Mouse (Mus musculus) thymus, adult 2 months (tissue): ENCODE data around the gene Gpi1. TPM values are rescaled to one million over a fixed set of nuclear protein-coding genes. Genes with fewer than 3 reads are reported as not detected.

Experiments used
- DNase-seq: peaks from one replicate; pipeline ENCODE4 v3.0.0; 2021
- H3K27ac ChIP-seq: fragments of 200-500 bp; 2 replicates; pipeline ENCODE4 v1.5.1; 2012; ENCODE audit warnings: low read length, control low read depth; ENCODE audit not compliant: control insufficient read depth, insufficient read depth
- H3K27me3 ChIP-seq: fragments of 200-500 bp; 2 replicates; pipeline ENCODE4 v1.6.1; 2012; ENCODE audit warnings: mild to moderate bottlenecking, low read length, moderate library complexity, mixed read lengths; ENCODE audit not compliant: control insufficient read depth, insufficient read depth
- H3K36me3 ChIP-seq: fragments of 200-500 bp; 2 replicates; pipeline ENCODE4 v1.6.1; 2012; ENCODE audit warnings: mild to moderate bottlenecking, low read length, moderate library complexity; ENCODE audit not compliant: control insufficient read depth, insufficient read depth
- H3K4me1 ChIP-seq: fragments of 200-500 bp; replicated peaks from 2 replicates; pipeline ENCODE4 v1.6.1; 2012; ENCODE audit warnings: low read length; ENCODE audit not compliant: control insufficient read depth, insufficient read depth
- H3K4me3 ChIP-seq: fragments of 200-500 bp; 2 replicates; pipeline ENCODE4 v1.5.1; 2012; ENCODE audit warnings: mild to moderate bottlenecking, low read length, control low read depth, moderate library complexity; ENCODE audit not compliant: control insufficient read depth, insufficient read depth
- CTCF ChIP-seq: fragments of 200-500 bp; IDR thresholded peaks from 2 replicates; pipeline ENCODE4 v1.5.1; 2012; ENCODE audit warnings: mild to moderate bottlenecking, control low read depth, low read length, moderate library complexity, borderline replicate concordance; ENCODE audit not compliant: control insufficient read depth, poor library complexity, insufficient read depth; ENCODE audit errors: extremely low read depth
- POLR2A ChIP-seq: fragments of 200-500 bp; IDR thresholded peaks from 2 replicates; pipeline ENCODE4 v1.6.1; 2012; ENCODE audit warnings: mild to moderate bottlenecking, low read length, control low read depth, moderate library complexity; ENCODE audit not compliant: control insufficient read depth, poor library complexity, insufficient read depth; ENCODE audit errors: extremely low read depth
- WGBS: fragments of 180-500 bp; shearing (Covaris S2); methylation state at CpG from one replicate; pipeline ENCODE4 v1.1.7; 2018; 5-methylcytosine and 5-hydroxymethylcytosine counted together
- polyA plus RNA-seq: library from polyadenylated mRNA; depleted of rRNA; stranded (reverse); fragments of >200 nt; gene quantifications from 2 replicates; pipeline ENCODE4 v1.2.3, GENCODE M21; 2012; rRNA removed

The Gpi1 gene
- polyA plus RNA-seq: 265 and 304 TPM in 2 replicates

GRCm38 (mm10) chr7:34230116-34230515 is at the start of gene Gpi1:
Gene Gpi1, minus strand, starts transcription at chr7:34230336.
- Histone ChIP-seq H3K27me3 (no peaks in the 10 kb centered on the region), H3K4me1 (peaks cover 26% of the 10 kb centered on the region), H3K36me3 (peaks cover 12% of the 10 kb centered on the region), H3K27ac (no peak within 1 kb of the TSS), H3K4me3 (peak within 1 kb of the TSS; percentile 68)
- TF ChIP-seq CTCF (0 out of 2 replicates have a peak, but pooled peaks have one; percentile 29), POLR2A (peak; percentile 73)
- peak; percentile 83 for DNase-seq
- whole genome bisulfite sequencing: 2% methylated on average over 39 of the region's 39 CpGs

DNA sequence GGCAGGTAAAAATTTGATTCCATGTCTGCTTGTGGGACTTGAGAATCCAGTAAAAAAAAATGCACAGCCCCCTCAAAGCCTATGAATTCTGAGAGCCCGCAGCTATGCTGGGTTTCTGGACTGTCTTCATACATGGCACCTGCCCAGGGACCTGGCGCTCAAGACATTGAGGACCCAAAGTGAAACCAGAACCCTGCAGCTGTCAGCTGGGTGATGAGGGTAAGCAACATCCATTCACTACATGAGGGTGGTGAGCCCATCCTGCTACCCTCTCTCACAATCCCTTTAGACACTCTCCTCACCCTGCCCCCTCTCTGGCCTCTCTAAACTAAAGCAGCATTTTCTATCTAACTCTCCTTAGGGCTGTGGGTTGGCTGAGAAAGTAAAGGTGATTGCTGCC is 47.5 kb upstream of the Gpi1 start:
- H3K36me3 ChIP-seq: no peaks in the 10 kb centered on the region
- WGBS: 90% methylated on average over 2 of the region's 2 CpGs
- H3K27ac ChIP-seq: no peak overlapping the region
- no peak for DNase-seq
- no peaks in the 10 kb centered on the region for H3K4me1 ChIP-seq
- no peak overlapping the region for H3K4me3 ChIP-seq
- no peaks in the 10 kb centered on the region for H3K27me3 ChIP-seq
- no peak for TF ChIP-seq POLR2A
- TF ChIP-seq CTCF: no peak

GRCm38 (mm10) chr7:34276066-34276465 is 45.9 kb upstream of the Gpi1 start:
- H3K27ac ChIP-seq: no peak overlapping the region
- H3K4me1 ChIP-seq: no peaks in the 10 kb centered on the region
- H3K27me3 ChIP-seq: no peaks in the 10 kb centered on the region
- no peak for DNase-seq
- 95% methylated on average over 3 of the region's 3 CpGs for WGBS
- no peak overlapping the region for H3K4me3 ChIP-seq
- H3K36me3 ChIP-seq: no peaks in the 10 kb centered on the region
- no peak for TF ChIP-seq POLR2A
- TF ChIP-seq CTCF: no peak

- TF ChIP-seq POLR2A (no peak), CTCF (no peak)
These were observed 42.3 kb upstream of the Gpi1 start for GRCm38 (mm10) chr7:34272465-34272864.

DNA sequence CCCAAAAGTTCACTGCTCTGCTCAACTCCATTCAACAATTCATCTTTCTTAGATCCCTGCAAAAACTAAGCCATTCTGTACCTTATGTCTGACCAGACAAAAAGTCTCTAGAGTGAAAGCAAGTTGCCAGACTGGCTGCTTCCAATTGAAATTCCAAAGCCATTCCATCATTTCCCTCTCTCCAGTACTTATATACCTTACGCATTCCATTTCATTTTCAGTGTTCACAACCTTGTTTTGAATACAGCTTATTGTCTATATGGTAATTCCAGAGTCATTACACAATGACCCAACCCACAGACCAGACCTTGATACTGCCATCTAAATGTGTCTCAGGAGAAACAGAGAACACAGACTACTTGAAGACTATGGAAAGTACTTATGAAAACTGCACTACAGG is 38.3 kb upstream of the Gpi1 start:
- no peak for TF ChIP-seq POLR2A
- no peak for TF ChIP-seq CTCF
- H3K27me3 ChIP-seq: no peaks in the 10 kb centered on the region

More at GRCm38 (mm10) chr7:34272465-34272864, 42.3 kb upstream of the Gpi1 start:
- Histone ChIP-seq H3K27me3 (no peaks in the 10 kb centered on the region), H3K27ac (no peak overlapping the region), H3K4me3 (no peak overlapping the region), H3K36me3 (no peaks in the 10 kb centered on the region), H3K4me1 (no peaks in the 10 kb centered on the region)
- WGBS: 70% methylated on average over 4 of the region's 4 CpGs
- no peak for DNase-seq

GRCm38 (mm10) chr7:34266421-34266820 is 36.3 kb upstream of the Gpi1 start:
- no peak for DNase-seq
- H3K27me3 ChIP-seq: no peaks in the 10 kb centered on the region
- H3K4me1 ChIP-seq: no peaks in the 10 kb centered on the region
- no peak overlapping the region for H3K27ac ChIP-seq
- peaks cover 10% of the 10 kb centered on the region for H3K36me3 ChIP-seq
- H3K4me3 ChIP-seq: no peak overlapping the region
- TF ChIP-seq CTCF (no peak), POLR2A (no peak)

More for the DNA sequence above, 38.3 kb upstream of the Gpi1 start:
- Histone ChIP-seq H3K36me3 (no peaks in the 10 kb centered on the region), H3K4me3 (no peak overlapping the region), H3K4me1 (no peaks in the 10 kb centered on the region), H3K27ac (no peak overlapping the region)
- WGBS: 98% methylated on average over 1 of the region's 1 CpGs
- DNase-seq: no peak

- Histone ChIP-seq H3K4me3 (no peak overlapping the region), H3K36me3 (peaks cover 10% of the 10 kb centered on the region), H3K27ac (no peak overlapping the region), H3K4me1 (no peaks in the 10 kb centered on the region), H3K27me3 (no peaks in the 10 kb centered on the region)
- WGBS: 44% methylated on average over 5 of the region's 5 CpGs
- TF ChIP-seq POLR2A: no peak
- no peak for TF ChIP-seq CTCF
- DNase-seq: peak; percentile 47
These were observed 35.8 kb upstream of the Gpi1 start for GRCm38 (mm10) chr7:34265876-34266346.
